Mouse (Mus musculus): Measurements from ENCODE around the gene Usp4. TPM values are rescaled to one million over a fixed set of nuclear protein-coding genes. Genes with fewer than 3 reads are reported as not detected.
A peak's percentile ranks its signal among the peaks of the same experiment; 100 is the strongest.

Usp4 gene
- total and polyA plus RNA-seq, 2 experiments from 2014 or later = 92.0 to 94.4 TPM

- H3K9me3 ChIP-seq (ENCODE audit: low read length) = no peaks in the 10 kb centered on the region
- no peak for DNase-seq (ENCODE audit: low spot score)
- H3K27ac ChIP-seq = no peak overlapping the region
- no peak overlapping the region for H3K4me3 ChIP-seq (ENCODE audit: low read length)
- no peak overlapping the region for H3K4me2 ChIP-seq (ENCODE audit: low read depth, low read length)
- 72% methylated on average over 10 of the region's 10 CpGs for WGBS
- ATAC-seq = no peak
- H3K9ac ChIP-seq (replicated peaks; ENCODE audit: low read length) = no peak overlapping the region
- no peaks in the 10 kb centered on the region for H3K4me1 ChIP-seq (ENCODE audit: insufficient read depth, low read length)
- H3K36me3 ChIP-seq (ENCODE audit: insufficient read depth, low read length) = peaks cover 67% of the 10 kb centered on the region
- TF ChIP-seq CTCF (IDR thresholded peaks at IDR 0.05; ENCODE audit: low read depth) = no peak
- H3K27me3 ChIP-seq (ENCODE audit: insufficient read depth, low read length) = no peaks in the 10 kb centered on the region
Observed at GRCm38 (mm10) chr9:108388601-108389000, 40.9 kb downstream of the Usp4 start.

GRCm38 (mm10) chr9:108389220-108389619 lies 41.6 kb downstream of the Usp4 start:
- H3K27ac ChIP-seq = no peak overlapping the region
- H3K9me3 ChIP-seq (ENCODE audit: low read length) = no peaks in the 10 kb centered on the region
- no peak overlapping the region for H3K4me2 ChIP-seq (ENCODE audit: low read depth, low read length)
- TF ChIP-seq CTCF (IDR thresholded peaks at IDR 0.05; ENCODE audit: low read depth) = no peak
- peaks cover 60% of the 10 kb centered on the region for H3K36me3 ChIP-seq (ENCODE audit: insufficient read depth, low read length)
- DNase-seq (ENCODE audit: low spot score) = no peak
- ATAC-seq = no peak
- no peak overlapping the region for H3K4me3 ChIP-seq (ENCODE audit: low read length)
- H3K4me1 ChIP-seq (ENCODE audit: insufficient read depth, low read length) = no peaks in the 10 kb centered on the region
- no peak overlapping the region for H3K9ac ChIP-seq (replicated peaks; ENCODE audit: low read length)
- 77% methylated on average over 6 of the region's 6 CpGs for WGBS
- H3K27me3 ChIP-seq (ENCODE audit: insufficient read depth, low read length) = no peaks in the 10 kb centered on the region

GRCm38 (mm10) chr9:108392676-108393075 lies 45.0 kb downstream of the Usp4 start, which contains the start of gene 1700102P08Rik:
Gene 1700102P08Rik (plus strand): TSS chr9:108392805.
- Histone ChIP-seq H3K9me3 (ENCODE audit: low read length) (no peaks in the 10 kb centered on the region), H3K4me1 (ENCODE audit: insufficient read depth, low read length) (no peaks in the 10 kb centered on the region), H3K27me3 (ENCODE audit: insufficient read depth, low read length) (no peaks in the 10 kb centered on the region), H3K9ac (replicated peaks; ENCODE audit: low read length) (no peak within 1 kb of the TSS), H3K36me3 (ENCODE audit: insufficient read depth, low read length) (peaks cover 31% of the 10 kb centered on the region), H3K4me2 (ENCODE audit: low read depth, low read length) (no peak within 1 kb of the TSS), H3K27ac (no peak within 1 kb of the TSS), H3K4me3 (ENCODE audit: low read length) (no peak within 1 kb of the TSS)
- WGBS = 48% methylated on average over 18 of the region's 18 CpGs
- no peak; the same call in 1 of the 2 replicates for TF ChIP-seq CTCF (IDR thresholded peaks at IDR 0.05; ENCODE audit: low read depth)
- no peak for ATAC-seq
- DNase-seq (ENCODE audit: low spot score) = no peak

- no peak overlapping the region for H3K4me2 ChIP-seq (ENCODE audit: low read depth, low read length)
- WGBS = 96% methylated on average over 6 of the region's 6 CpGs
Observed at GRCm38 (mm10) chr9:108394191-108394590, 46.5 kb downstream of the Usp4 start.

GRCm38 (mm10) chr9:108395427-108395826 lies 47.8 kb downstream of the Usp4 start:
- Histone ChIP-seq H3K27ac (no peak overlapping the region), H3K4me1 (ENCODE audit: insufficient read depth, low read length) (no peaks in the 10 kb centered on the region), H3K27me3 (ENCODE audit: insufficient read depth, low read length) (no peaks in the 10 kb centered on the region), H3K9ac (replicated peaks; ENCODE audit: low read length) (no peak overlapping the region), H3K36me3 (ENCODE audit: insufficient read depth, low read length) (peaks cover 14% of the 10 kb centered on the region), H3K4me2 (ENCODE audit: low read depth, low read length) (no peak overlapping the region), H3K9me3 (ENCODE audit: low read length) (no peaks in the 10 kb centered on the region), H3K4me3 (ENCODE audit: low read length) (no peak overlapping the region)
- no peak for TF ChIP-seq CTCF (IDR thresholded peaks at IDR 0.05; ENCODE audit: low read depth)
- ATAC-seq (no peak), DNase-seq (ENCODE audit: low spot score) (no peak)
- 82% methylated on average over 1 of the region's 1 CpGs for WGBS

More at GRCm38 (mm10) chr9:108394191-108394590, 46.5 kb downstream of the Usp4 start:
- H3K36me3 ChIP-seq (ENCODE audit: insufficient read depth, low read length) = peaks cover 20% of the 10 kb centered on the region
- ATAC-seq (no peak), DNase-seq (ENCODE audit: low spot score) (no peak)
- no peaks in the 10 kb centered on the region for H3K27me3 ChIP-seq (ENCODE audit: insufficient read depth, low read length)
- H3K4me3 ChIP-seq (ENCODE audit: low read length) = no peak overlapping the region
- no peaks in the 10 kb centered on the region for H3K4me1 ChIP-seq (ENCODE audit: insufficient read depth, low read length)
- no peak overlapping the region for H3K27ac ChIP-seq
- no peaks in the 10 kb centered on the region for H3K9me3 ChIP-seq (ENCODE audit: low read length)
- H3K9ac ChIP-seq (replicated peaks; ENCODE audit: low read length) = no peak overlapping the region
- TF ChIP-seq CTCF (IDR thresholded peaks at IDR 0.05; ENCODE audit: low read depth) = no peak

GRCm38 (mm10) chr9:108398324-108398723 lies 50.7 kb downstream of the Usp4 start:
- no peak overlapping the region for H3K4me3 ChIP-seq (ENCODE audit: low read length)
- H3K4me2 ChIP-seq (ENCODE audit: low read depth, low read length) = no peak overlapping the region
- no peak overlapping the region for H3K9ac ChIP-seq (replicated peaks; ENCODE audit: low read length)
- DNase-seq (ENCODE audit: low spot score) = no peak
- WGBS = 94% methylated on average over 3 of the region's 3 CpGs
- no peak overlapping the region for H3K27ac ChIP-seq
- H3K4me1 ChIP-seq (ENCODE audit: insufficient read depth, low read length) = peaks cover 7% of the 10 kb centered on the region; the same call in 1 of the 2 replicates
- no peaks in the 10 kb centered on the region for H3K27me3 ChIP-seq (ENCODE audit: insufficient read depth, low read length)
- no peaks in the 10 kb centered on the region; the same call in 1 of the 2 replicates for H3K36me3 ChIP-seq (ENCODE audit: insufficient read depth, low read length)
- no peaks in the 10 kb centered on the region for H3K9me3 ChIP-seq (ENCODE audit: low read length)
- no peak for ATAC-seq
- no peak for TF ChIP-seq CTCF (IDR thresholded peaks at IDR 0.05; ENCODE audit: low read depth)

- no peak overlapping the region for H3K9ac ChIP-seq (replicated peaks; ENCODE audit: low read length)
- H3K27me3 ChIP-seq (ENCODE audit: insufficient read depth, low read length) = no peaks in the 10 kb centered on the region
- peak; percentile 49; the same call in 1 of the 2 replicates for ATAC-seq
- whole genome bisulfite sequencing = 19% methylated on average over 7 of the region's 7 CpGs
- peak overlapping the region; percentile 1 for H3K27ac ChIP-seq
- H3K9me3 ChIP-seq (ENCODE audit: low read length) = no peaks in the 10 kb centered on the region
- H3K36me3 ChIP-seq (ENCODE audit: insufficient read depth, low read length) = no peaks in the 10 kb centered on the region
- no peak for TF ChIP-seq CTCF (IDR thresholded peaks at IDR 0.05; ENCODE audit: low read depth)
- H3K4me3 ChIP-seq (ENCODE audit: low read length) = no peak overlapping the region
- peaks cover 7% of the 10 kb centered on the region; the same call in 1 of the 2 replicates for H3K4me1 ChIP-seq (ENCODE audit: insufficient read depth, low read length)
- H3K4me2 ChIP-seq (ENCODE audit: low read depth, low read length) = no peak overlapping the region
- peak; percentile 69 for DNase-seq (ENCODE audit: low spot score)
Observed at GRCm38 (mm10) chr9:108401186-108401960, 53.7 kb downstream of the Usp4 start.
